Mouse (Mus musculus) kidney, postnatal 0 days (tissue): Measurements from ENCODE around the gene Npl. TPM values are rescaled to one million over a fixed set of nuclear protein-coding genes. Genes with fewer than 3 reads are reported as not detected.
A peak's percentile ranks its signal among the peaks of the same experiment; 100 is the strongest.

ENCODE experiments used
- ATAC-seq: fragments of 200-750 bp; cut with Nextera tagmentation; replicated peaks from 2 replicates; pipeline ENCODE4 v1.8.0; 2017; ENCODE audit warnings: low read depth, moderate number of reproducible peaks, moderate TSS enrichment, moderate library complexity; ENCODE audit not compliant: low FRiP score
- DNase-seq: peaks from one replicate; pipeline ENCODE4 v3.0.0-alpha.2; 2016; ENCODE audit warnings: low spot score
- H3K27ac ChIP-seq: fragments of 300-500 bp; sonication (generic); 2 replicates; pipeline ENCODE4 v1.5.1; 2014; ENCODE audit warnings: mild to moderate bottlenecking
- H3K27me3 ChIP-seq: fragments of 300-500 bp; sonication (generic); 2 replicates; pipeline ENCODE4 v1.6.1; 2014; ENCODE audit warnings: low read length, mixed read lengths; ENCODE audit not compliant: insufficient read depth
- H3K36me3 ChIP-seq: fragments of 300-500 bp; sonication (generic); 2 replicates; pipeline ENCODE4 v1.6.1; 2014; ENCODE audit warnings: low read length, mixed read lengths; ENCODE audit not compliant: insufficient read depth
- H3K4me1 ChIP-seq: fragments of 300-500 bp; sonication (generic); replicated peaks from 2 replicates; pipeline ENCODE4 v1.6.1; 2014; ENCODE audit warnings: antibody characterized with exemption, low read length, mixed read lengths; ENCODE audit not compliant: insufficient read depth
- H3K4me2 ChIP-seq: fragments of 300-500 bp; sonication (generic); 2 replicates; pipeline ENCODE4 v1.6.1; 2014; ENCODE audit warnings: mild to moderate bottlenecking, low read length, moderate library complexity, mixed read lengths
- H3K4me3 ChIP-seq: fragments of 300-500 bp; sonication (generic); replicated peaks from 2 replicates; pipeline ENCODE4 v1.5.1; 2014; ENCODE audit warnings: low read depth, low read length
- H3K9ac ChIP-seq: fragments of 300-500 bp; sonication (generic); 2 replicates; pipeline ENCODE4 v1.6.1; 2014; ENCODE audit warnings: low read depth, low read length
- H3K9me3 ChIP-seq: fragments of 300-500 bp; sonication (generic); replicated peaks from 2 replicates; pipeline ENCODE4 v1.6.1; 2016; ENCODE audit warnings: low read length, inconsistent platforms, mixed read lengths
- CTCF ChIP-seq: IDR thresholded peaks from 2 replicates; pipeline ENCODE4 v1.5.1; 2016; ENCODE audit warnings: antibody characterized with exemption, low read depth, mild to moderate bottlenecking, moderate library complexity
- WGBS: fragments of 180-500 bp; shearing (Covaris S2); extraction: QIAGEN DNeasy Blood & Tissue Kit; methylation state at CpG from one replicate; pipeline ENCODE4 v1.1.7; 2014; 5-methylcytosine and 5-hydroxymethylcytosine counted together
- polyA plus RNA-seq: library from polyadenylated mRNA; unstranded; fragments of >200 nt; fragmentation: Nextera tagmentation; extraction: Ambion mirVana; gene quantifications from 2 replicates; pipeline ENCODE4 v1.2.1, GENCODE M21; 2015

Npl gene
- polyA plus RNA-seq, 1 experiment from 2014 or later, result 35.2 TPM

- H3K4me2 ChIP-seq, result no peak overlapping the region
- H3K27ac ChIP-seq, result no peak overlapping the region
- H3K9me3 ChIP-seq, result no peaks in the 10 kb centered on the region
- H3K27me3 ChIP-seq, result no peaks in the 10 kb centered on the region
- no peaks in the 10 kb centered on the region for H3K4me1 ChIP-seq
- DNase-seq, result no peak
- no peak for TF ChIP-seq CTCF
- 91% methylated on average over 1 of the region's 1 CpGs for WGBS
- no peak for ATAC-seq
- no peak overlapping the region for H3K9ac ChIP-seq
- no peak overlapping the region for H3K4me3 ChIP-seq
- H3K36me3 ChIP-seq, result no peaks in the 10 kb centered on the region
These were observed 58.0 kb downstream of the Npl start for GRCm38 (mm10) chr1:153491822-153492221.

- H3K4me1 ChIP-seq, result no peaks in the 10 kb centered on the region
- DNase-seq, result no peak
- ATAC-seq, result no peak
- no peak overlapping the region for H3K9ac ChIP-seq
- no peak for TF ChIP-seq CTCF
- H3K27ac ChIP-seq, result no peak overlapping the region
- H3K4me2 ChIP-seq, result no peak overlapping the region
- H3K27me3 ChIP-seq, result no peaks in the 10 kb centered on the region
- H3K36me3 ChIP-seq, result no peaks in the 10 kb centered on the region
- 87% methylated on average over 2 of the region's 2 CpGs for WGBS
- no peaks in the 10 kb centered on the region for H3K9me3 ChIP-seq
- no peak overlapping the region for H3K4me3 ChIP-seq
These were observed 58.5 kb downstream of the Npl start for GRCm38 (mm10) chr1:153491345-153491744.

GRCm38 (mm10) chr1:153489963-153490362, 59.9 kb downstream of the Npl start:
- no peaks in the 10 kb centered on the region for H3K27me3 ChIP-seq
- no peak for DNase-seq
- WGBS, result 77% methylated on average over 4 of the region's 4 CpGs
- H3K4me3 ChIP-seq, result no peak overlapping the region
- H3K9ac ChIP-seq, result no peak overlapping the region
- TF ChIP-seq CTCF, result no peak
- H3K36me3 ChIP-seq, result no peaks in the 10 kb centered on the region
- peaks cover 3% of the 10 kb centered on the region; the same call in 1 of the 2 replicates for H3K4me1 ChIP-seq
- no peak for ATAC-seq
- no peak overlapping the region for H3K4me2 ChIP-seq
- H3K27ac ChIP-seq, result no peak overlapping the region
- no peaks in the 10 kb centered on the region for H3K9me3 ChIP-seq

- peaks cover 3% of the 10 kb centered on the region; the same call in 1 of the 2 replicates for H3K4me1 ChIP-seq
- H3K9me3 ChIP-seq, result no peaks in the 10 kb centered on the region
- no peak overlapping the region for H3K9ac ChIP-seq
- no peak overlapping the region for H3K4me3 ChIP-seq
- WGBS, result 62% methylated on average over 2 of the region's 2 CpGs
- no peak for TF ChIP-seq CTCF
- H3K27ac ChIP-seq, result no peak overlapping the region
- DNase-seq, result no peak
- H3K4me2 ChIP-seq, result no peak overlapping the region
- no peaks in the 10 kb centered on the region for H3K27me3 ChIP-seq
- ATAC-seq, result no peak
- H3K36me3 ChIP-seq, result no peaks in the 10 kb centered on the region
These were observed 60.3 kb downstream of the Npl start for GRCm38 (mm10) chr1:153489540-153489939.

GRCm38 (mm10) chr1:153489132-153489531, 60.7 kb downstream of the Npl start:
- peak; percentile 48 for TF ChIP-seq CTCF
- Histone ChIP-seq H3K9me3 (no peaks in the 10 kb centered on the region), H3K4me3 (no peak overlapping the region), H3K4me1 (peaks cover 5% of the 10 kb centered on the region; the same call in 1 of the 2 replicates), H3K36me3 (no peaks in the 10 kb centered on the region), H3K27me3 (no peaks in the 10 kb centered on the region), H3K4me2 (no peak overlapping the region), H3K9ac (no peak overlapping the region), H3K27ac (no peak overlapping the region)
- ATAC-seq (no peak), DNase-seq (no peak)
- WGBS, result 57% methylated on average over 7 of the region's 7 CpGs

GRCm38 (mm10) chr1:153487500-153487879, 62.4 kb downstream of the Npl start, which contains the start of gene Dhx9:
TSS of gene Dhx9 (minus strand) at chr1:153487660.
- H3K4me3 ChIP-seq, result peak within 1 kb of the TSS; percentile 96
- peak within 1 kb of the TSS; percentile 86 for H3K4me2 ChIP-seq
- DNase-seq (peak; percentile 98), ATAC-seq (peak; percentile 85)
- H3K27ac ChIP-seq, result peak within 1 kb of the TSS; percentile 90
- under 1% methylated on average over 35 of the region's 35 CpGs for WGBS
- H3K9me3 ChIP-seq, result no peaks in the 10 kb centered on the region
- TF ChIP-seq CTCF, result no peak
- no peaks in the 10 kb centered on the region for H3K27me3 ChIP-seq
- peak within 1 kb of the TSS; percentile 97 for H3K9ac ChIP-seq
- H3K4me1 ChIP-seq, result peaks cover 7% of the 10 kb centered on the region; the same call in 1 of the 2 replicates
- H3K36me3 ChIP-seq, result peaks cover 1% of the 10 kb centered on the region; the same call in 1 of the 2 replicates
